Mouse (Mus musculus) ES-E14 (cell line): ENCODE results near the gene Abraxas2. TPM values are rescaled to one million over a fixed set of nuclear protein-coding genes. Genes with fewer than 3 reads are reported as not detected.

ENCODE experiments used
- DNase-seq: peaks from one replicate; pipeline ENCODE4 v3.0.0-alpha.2; 2013; ENCODE audit warnings: low read depth, low spot score
- H3K27ac ChIP-seq: 2 replicates; pipeline ENCODE4 v1.5.1; 2012; ENCODE audit warnings: low read depth, mild to moderate bottlenecking, low read length, moderate library complexity, mixed read lengths; ENCODE audit not compliant: poor library complexity, insufficient read depth, severe bottlenecking
- H3K36me3 ChIP-seq: 2 replicates; pipeline ENCODE4 v1.6.1; 2012; ENCODE audit warnings: mild to moderate bottlenecking, low read length, moderate library complexity, mixed read lengths; ENCODE audit not compliant: control insufficient read depth, poor library complexity, insufficient read depth, severe bottlenecking
- H3K4me1 ChIP-seq, 2 experiments: fragments of 150-350 bp in 1 of 2; sonication (generic) in 1 of 2; 2 replicates each; pipeline ENCODE4 v1.6.1; 2012; ENCODE audit warnings: low read length in 2 of 2, mild to moderate bottlenecking in 1 of 2, mixed read lengths in 1 of 2; ENCODE audit not compliant: control insufficient read depth in 2 of 2, insufficient read depth in 2 of 2, poor library complexity in 1 of 2
- H3K4me3 ChIP-seq, 2 experiments: fragments of 150-350 bp in 1 of 2; sonication (generic) in 1 of 2; 2 replicates each; pipeline ENCODE4 v1.5.1; 2012; ENCODE audit warnings: low read length in 2 of 2, low read depth in 1 of 2, mild to moderate bottlenecking in 1 of 2, mixed read lengths in 1 of 2; ENCODE audit not compliant: insufficient read depth in 1 of 2, poor library complexity in 1 of 2, severe bottlenecking in 1 of 2
- H3K9ac ChIP-seq: 2 replicates; pipeline ENCODE4 v1.6.1; 2012; ENCODE audit warnings: low read depth, mild to moderate bottlenecking, low read length, mixed read lengths; ENCODE audit not compliant: poor library complexity, insufficient read depth, severe bottlenecking
- H3K9me3 ChIP-seq: fragments of 150-350 bp; sonication (generic); 2 replicates; pipeline ENCODE4 v1.6.1; 2012; ENCODE audit warnings: low read depth, mild to moderate bottlenecking, low read length; ENCODE audit not compliant: control insufficient read depth, insufficient read depth
- CHD2 ChIP-seq: IDR thresholded peaks from 2 replicates; pipeline ENCODE4 v1.6.1; 2014; ENCODE audit warnings: mild to moderate bottlenecking, low read depth, low read length, inconsistent platforms
- HCFC1 ChIP-seq: IDR thresholded peaks from 2 replicates; pipeline ENCODE4 v1.6.1; 2012; ENCODE audit warnings: low read length, inconsistent platforms, borderline replicate concordance; ENCODE audit not compliant: insufficient read depth
- MAFK ChIP-seq: IDR thresholded peaks from 2 replicates; pipeline ENCODE4 v1.6.1; 2014; ENCODE audit warnings: mild to moderate bottlenecking, low read depth, low read length, inconsistent platforms; ENCODE audit not compliant: insufficient read depth
- ZC3H11A ChIP-seq: IDR thresholded peaks from 2 replicates; pipeline ENCODE4 v1.6.1; 2012; ENCODE audit warnings: low read depth, mild to moderate bottlenecking, inconsistent platforms, low read length, borderline replicate concordance
- ZNF384 ChIP-seq: IDR thresholded peaks from 2 replicates; pipeline ENCODE4 v1.6.1; 2012; ENCODE audit warnings: low read depth, low read length, inconsistent platforms
- in situ Hi-C, 2 experiments: fragments of 600-800 bp; cut with MboI; formaldehyde crosslinking; loops; one replicate each; pipeline ENCODE4 v1.15.1; 2025; ENCODE audit warnings: low sequenced_read_pairs in 2 of 2, inconsistent platforms in 1 of 2; ENCODE audit not compliant: unreplicated experiment in 2 of 2
- total RNA-seq: library from RNA; depleted of rRNA; stranded (reverse); fragments of 300-350 nt; gene quantifications from 2 replicates; pipeline ENCODE4 v1.2.3, GENCODE M21; 2012

Abraxas2 gene
- total RNA-seq, 1 experiment: 20.5 TPM

DNA sequence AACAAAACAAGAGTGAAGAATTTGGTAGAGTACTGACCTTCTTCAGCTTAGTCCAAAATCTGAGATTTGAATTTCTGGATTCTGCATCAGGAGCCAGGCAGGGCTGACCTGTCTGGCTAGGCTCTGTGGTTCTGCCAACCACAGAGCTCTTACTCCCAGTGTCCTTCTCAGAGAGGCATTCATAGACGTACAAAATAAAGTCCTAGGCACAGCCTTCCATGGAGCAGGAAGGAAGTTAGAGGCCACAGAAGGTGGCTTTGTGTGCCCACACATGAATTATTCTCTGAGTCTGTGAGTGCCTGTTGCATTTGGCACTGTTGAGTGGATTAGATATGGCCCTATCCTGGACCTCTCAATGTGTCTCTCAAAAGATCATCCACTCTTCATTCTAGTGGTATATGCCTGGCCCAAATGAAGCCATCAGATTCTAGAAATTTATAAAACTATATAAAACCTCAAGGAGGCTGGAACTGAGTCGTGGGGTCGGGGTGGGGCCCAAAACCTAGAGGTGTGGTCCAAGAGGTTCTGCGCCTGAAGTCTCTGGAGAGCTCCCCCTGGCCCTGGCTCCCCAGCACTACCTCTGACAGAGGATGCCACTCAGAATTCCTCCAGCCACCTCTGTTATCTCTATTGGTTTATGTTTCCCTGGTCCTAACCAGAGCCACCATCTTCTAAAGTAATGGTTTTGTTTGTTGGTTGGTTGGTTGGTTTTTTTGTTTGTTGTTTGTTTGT lies 29.7 kb downstream of the Abraxas2 start:
- H3K36me3 ChIP-seq: peaks cover 2% of the 10 kb centered on the region; the same call in 1 of the 2 replicates
- TF ChIP-seq ZNF384: no peak
- no peak for TF ChIP-seq MAFK
- TF ChIP-seq CHD2: no peak
- no peak for TF ChIP-seq HCFC1
- TF ChIP-seq ZC3H11A: no peak
- H3K9ac ChIP-seq: no peak overlapping the region
- no peak for DNase-seq
- H3K27ac ChIP-seq: no peak overlapping the region
- H3K9me3 ChIP-seq: no peaks in the 10 kb centered on the region
- H3K4me3 ChIP-seq: no peak overlapping the region
- no peaks in the 10 kb centered on the region for H3K4me1 ChIP-seq
- in situ Hi-C loops: loop anchor here (25.0 kb wide), 2 partner anchors 226 to 651 kb away; no protein-coding TSS in a partner anchor

GRCm38 (mm10) chr7:132889691-132890090 lies 30.7 kb downstream of the Abraxas2 start:
- no peaks in the 10 kb centered on the region for H3K4me1 ChIP-seq
- no peak overlapping the region for H3K27ac ChIP-seq
- no peaks in the 10 kb centered on the region; the same call in 1 of the 2 replicates for H3K36me3 ChIP-seq
- H3K9me3 ChIP-seq: no peaks in the 10 kb centered on the region
- no peak for DNase-seq
- H3K9ac ChIP-seq: no peak overlapping the region
- TF ChIP-seq ZNF384 (no peak), ZC3H11A (no peak), HCFC1 (no peak), CHD2 (no peak), MAFK (no peak)
- no peak overlapping the region for H3K4me3 ChIP-seq
- in situ Hi-C loops: loop anchor here (25.0 kb wide), 2 partner anchors 227 to 652 kb away; no protein-coding TSS in a partner anchor

GRCm38 (mm10) chr7:132890201-132890600 lies 31.2 kb downstream of the Abraxas2 start:
- no peak for TF ChIP-seq ZC3H11A
- no peak for TF ChIP-seq CHD2
- TF ChIP-seq ZNF384: no peak
- no peak for TF ChIP-seq HCFC1
- no peak for DNase-seq
- in situ Hi-C loops: loop anchor here (25.0 kb wide), 2 partner anchors 228 to 653 kb away; no protein-coding TSS in a partner anchor
- Histone ChIP-seq H3K9me3 (no peaks in the 10 kb centered on the region), H3K27ac (no peak overlapping the region), H3K9ac (no peak overlapping the region), H3K4me1 (no peaks in the 10 kb centered on the region), H3K4me3 (no peak overlapping the region), H3K36me3 (no peaks in the 10 kb centered on the region; the same call in 1 of the 2 replicates)

DNA sequence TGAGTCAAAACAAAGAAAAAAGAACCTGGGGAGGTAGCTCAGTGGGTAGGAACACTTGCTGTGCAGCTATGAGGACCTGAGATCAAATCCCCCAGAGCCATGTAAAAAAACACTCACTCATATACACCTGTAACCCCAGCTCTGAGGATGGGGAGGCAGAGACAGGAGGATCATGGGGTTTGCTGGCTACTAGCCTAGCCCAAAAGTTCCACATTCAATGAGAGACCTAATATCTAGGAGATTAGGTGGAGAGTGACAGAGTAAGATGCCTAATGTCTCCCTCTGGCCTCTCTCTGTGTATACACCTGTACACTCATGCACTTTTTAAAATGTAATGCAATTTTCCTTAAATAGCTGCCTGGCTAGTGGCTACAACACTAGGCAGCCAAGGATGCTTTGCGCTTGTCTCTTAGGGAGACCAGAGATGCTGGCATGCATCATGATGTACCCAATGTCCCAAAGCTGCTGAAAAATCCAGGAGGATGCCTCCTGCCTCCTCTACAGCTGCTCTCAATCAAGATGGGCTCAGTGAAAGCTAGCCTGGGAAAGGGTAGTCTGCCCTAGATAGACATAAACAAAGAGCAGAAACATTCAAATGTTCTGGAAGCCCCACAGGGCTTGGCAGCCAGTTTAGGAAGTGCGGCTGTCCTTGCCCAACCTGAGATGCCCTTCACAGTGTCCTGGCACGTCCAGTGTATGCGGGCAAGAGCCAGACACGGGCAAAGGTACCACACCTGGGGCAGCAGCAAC lies 32.7 kb downstream of the Abraxas2 start:
- in situ Hi-C loops: loop anchor here (25.0 kb wide), 2 partner anchors 229 to 654 kb away; no protein-coding TSS in a partner anchor
- no peaks in the 10 kb centered on the region for H3K9me3 ChIP-seq
- peaks cover 0 to 6% of the 10 kb centered on the region in 2 experiments; a peak in 1 of 4 replicates for H3K4me1 ChIP-seq
- DNase-seq: no peak
- H3K36me3 ChIP-seq: no peaks in the 10 kb centered on the region
- H3K9ac ChIP-seq: no peak overlapping the region
- TF ChIP-seq MAFK (no peak), ZC3H11A (no peak), CHD2 (no peak), HCFC1 (no peak), ZNF384 (no peak)
- H3K27ac ChIP-seq: no peak overlapping the region
- no peak overlapping the region for H3K4me3 ChIP-seq
